Mouse (Mus musculus) thymus, postnatal 10 days (tissue): Measurements from ENCODE around the gene Mycbp2.

Experiments used
- DNase-seq, 2 experiments: peaks; one replicate each; pipeline ENCODE4 v3.0.0; 2021; ENCODE audit warnings: low spot score in 2 of 2

Gene Mycbp2

GRCm38 (mm10) chr14:103346729-103347505 is at the start of gene Mycbp2:
Mycbp2 (minus strand) TSS chr14:103346814.
- peak; percentile 94 for DNase-seq

GRCm38 (mm10) chr14:103392391-103392790 is 45.8 kb upstream of the Mycbp2 start:
- DNase-seq, result no peak

GRCm38 (mm10) chr14:103387431-103387830 is 40.8 kb upstream of the Mycbp2 start:
- DNase-seq, result no peak

GRCm38 (mm10) chr14:103386871-103387270 is 40.3 kb upstream of the Mycbp2 start:
- DNase-seq, result no peak

- no peak for DNase-seq
Measured at GRCm38 (mm10) chr14:103385084-103385610, 38.5 kb upstream of the Mycbp2 start.

- DNase-seq, result no peak
Measured at GRCm38 (mm10) chr14:103378703-103379102, 32.1 kb upstream of the Mycbp2 start.

- DNase-seq, result no peak
Measured at GRCm38 (mm10) chr14:103376765-103377164, 30.2 kb upstream of the Mycbp2 start.

- DNase-seq, result no peak
Measured at GRCm38 (mm10) chr14:103375523-103375922, 28.9 kb upstream of the Mycbp2 start.

- DNase-seq, result no peak
Measured at GRCm38 (mm10) chr14:103363199-103363598, 16.6 kb upstream of the Mycbp2 start.

GRCm38 (mm10) chr14:103356066-103356465 is 9.5 kb upstream of the Mycbp2 start:
- DNase-seq, result no peak

GRCm38 (mm10) chr14:103354396-103355352 is 8.1 kb upstream of the Mycbp2 start:
- no peak for DNase-seq

GRCm38 (mm10) chr14:103345858-103346728 is 521 bp downstream of the Mycbp2 start:
- peak; percentile 49 to 62 for DNase-seq

GRCm38 (mm10) chr14:103345486-103345857 is 1.1 kb downstream of the Mycbp2 start:
- no peak for DNase-seq

GRCm38 (mm10) chr14:103345011-103345410 is 1.6 kb downstream of the Mycbp2 start:
- DNase-seq, result no peak

- no peak for DNase-seq
Measured at GRCm38 (mm10) chr14:103343791-103344190, 2.8 kb downstream of the Mycbp2 start.

- DNase-seq, result no peak
Measured at GRCm38 (mm10) chr14:103341385-103342294, 5.0 kb downstream of the Mycbp2 start.

GRCm38 (mm10) chr14:103312926-103313325 is 33.7 kb downstream of the Mycbp2 start:
- no peak for DNase-seq

GRCm38 (mm10) chr14:103296227-103296626 is 50.4 kb downstream of the Mycbp2 start:
- DNase-seq, result no peak

- no peak for DNase-seq
Measured at GRCm38 (mm10) chr14:103286650-103287049, 60.0 kb downstream of the Mycbp2 start.

GRCm38 (mm10) chr14:103276667-103277066 is 69.9 kb downstream of the Mycbp2 start:
- no peak for DNase-seq
